Mouse (Mus musculus) activated CD4-positive, CD25-positive, alpha-beta regulatory T cell, adult 4 months (primary cell): ENCODE results near the gene Pex14. TPM values are rescaled to one million over a fixed set of nuclear protein-coding genes. Genes with fewer than 3 reads are reported as not detected.
"Not testable (repeated sequence)": the region's sequence is repeated elsewhere in the genome, so short reads cannot be mapped to it uniquely, and the experiment has no call there.

ENCODE experiments used
- ATAC-seq: one replicate; pipeline ENCODE4 v1.8.0; 2017
- polyA plus RNA-seq, 2 experiments: library from polyadenylated mRNA; unstranded; fragments of 100-300 nt; shearing (Covaris generic); gene quantifications; one replicate each; pipeline ENCODE4 v1.2.1; 2017

Gene Pex14
- polyA plus RNA-seq = 10 to 100 TPM; 11.9 to 17.9 TPM

- ATAC-seq = peak; percentile 73
Observed at GRCm38 (mm10) chr4:149099369-149100017, at the start of gene Pex14. Gene Pex14, minus strand, starts transcription at chr4:149099876.

GRCm38 (mm10) chr4:149149196-149149595, 49.5 kb upstream of the Pex14 start:
- no peak for ATAC-seq

DNA sequence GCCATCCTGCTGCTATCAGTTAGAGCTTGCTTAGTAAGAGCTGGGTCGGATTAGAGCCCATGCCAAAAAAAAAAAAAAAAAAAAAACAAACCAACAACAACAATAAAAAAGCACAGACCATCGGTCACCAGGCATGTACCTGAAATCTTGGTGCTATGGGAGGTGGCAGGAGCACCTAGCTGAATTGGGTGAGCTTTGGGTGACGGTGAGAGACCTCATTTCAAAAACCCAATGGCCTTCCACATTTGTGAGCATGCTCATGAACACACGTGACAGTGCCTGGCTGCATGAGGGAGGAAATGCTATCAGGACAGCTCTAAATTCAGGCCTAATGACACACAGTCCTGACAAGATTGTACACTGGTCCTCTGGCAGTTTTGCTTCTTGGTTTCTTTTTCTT, 48.4 kb upstream of the Pex14 start:
- no peak for ATAC-seq

GRCm38 (mm10) chr4:149147528-149147927, 47.9 kb upstream of the Pex14 start:
- no peak for ATAC-seq

GRCm38 (mm10) chr4:149145151-149145550, 45.5 kb upstream of the Pex14 start:
- no peak for ATAC-seq

DNA sequence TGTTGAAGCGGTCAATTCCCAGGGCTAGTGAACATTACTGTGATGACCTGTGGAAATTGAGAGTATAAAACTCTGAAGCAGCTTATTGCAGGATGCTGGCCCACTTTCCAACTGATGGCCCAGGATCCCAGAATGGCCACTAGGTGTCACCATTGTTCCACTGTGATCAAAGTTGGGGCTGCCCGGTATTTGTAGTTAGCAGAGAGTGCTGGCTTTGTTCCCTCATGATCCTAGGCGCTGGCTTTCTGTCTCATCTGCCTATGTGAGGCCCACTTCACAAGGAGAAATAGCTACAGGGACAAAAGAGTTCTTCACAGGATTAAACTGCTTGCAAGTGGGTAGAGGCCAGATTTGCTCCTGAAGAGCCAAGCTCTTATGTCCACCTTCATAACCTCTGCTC, 44.8 kb upstream of the Pex14 start:
- peak; percentile 89 for ATAC-seq

DNA sequence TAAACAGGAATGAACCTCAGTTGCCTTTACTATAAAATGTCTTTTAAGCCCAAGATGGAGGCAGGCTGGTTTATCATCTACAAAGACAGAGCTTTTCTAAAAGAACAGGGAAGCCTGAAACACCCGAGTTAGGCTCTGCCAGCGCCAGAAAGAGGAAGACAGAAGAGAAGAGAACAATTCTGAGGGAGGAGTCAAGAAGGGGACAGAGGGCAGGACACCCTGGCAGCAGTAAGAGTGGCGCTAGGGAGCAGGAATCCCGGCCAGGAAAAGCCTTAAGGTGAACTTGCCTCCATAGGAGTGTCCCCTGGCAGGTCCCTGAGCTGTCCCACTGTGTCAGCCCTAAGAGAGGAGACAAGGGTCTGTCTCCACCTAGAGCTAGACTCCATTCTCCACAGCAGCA, 43.9 kb upstream of the Pex14 start:
- ATAC-seq = no peak

GRCm38 (mm10) chr4:149138515-149138914, 38.8 kb upstream of the Pex14 start:
- ATAC-seq = no peak

GRCm38 (mm10) chr4:149136982-149137770, 37.5 kb upstream of the Pex14 start, which contains the start of gene Cenps:
Gene Cenps, minus strand, starts transcription at chr4:149137629.
- ATAC-seq = peak; percentile 83

DNA sequence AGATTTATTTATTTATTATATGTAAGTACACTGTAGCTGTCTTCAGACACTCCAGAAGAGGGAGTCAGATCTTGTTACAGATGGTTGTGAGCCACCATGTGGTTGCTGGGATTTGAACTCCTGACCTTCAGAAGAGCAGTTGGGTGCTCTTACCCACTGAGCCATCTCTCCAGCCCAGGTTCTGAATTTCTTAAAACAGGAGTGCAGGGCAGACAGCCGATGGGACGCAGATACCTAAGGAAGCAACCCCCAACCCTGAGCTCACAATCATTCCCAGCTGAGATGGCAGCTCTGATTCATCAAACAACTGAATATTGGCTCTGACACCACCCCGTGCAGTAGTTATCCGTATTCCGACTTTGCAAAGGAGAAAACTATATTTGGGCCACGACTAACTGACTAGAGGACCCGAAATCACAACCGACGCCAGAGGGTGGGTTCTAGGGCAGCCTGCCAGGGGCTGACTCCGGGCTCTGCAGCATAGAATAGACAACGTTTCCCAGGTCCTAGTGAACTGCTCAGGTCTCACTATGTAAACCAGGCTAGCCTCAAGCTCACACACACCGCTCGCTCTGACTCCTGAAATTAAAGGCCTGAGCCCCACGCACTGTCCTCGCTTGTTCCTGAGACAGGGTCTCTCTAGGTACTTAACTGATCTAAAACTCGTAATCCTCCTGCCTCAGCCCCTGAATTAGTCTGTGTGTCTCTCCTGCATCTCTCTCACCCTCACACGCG, 36.6 kb upstream of the Pex14 start:
- no peak for ATAC-seq

DNA sequence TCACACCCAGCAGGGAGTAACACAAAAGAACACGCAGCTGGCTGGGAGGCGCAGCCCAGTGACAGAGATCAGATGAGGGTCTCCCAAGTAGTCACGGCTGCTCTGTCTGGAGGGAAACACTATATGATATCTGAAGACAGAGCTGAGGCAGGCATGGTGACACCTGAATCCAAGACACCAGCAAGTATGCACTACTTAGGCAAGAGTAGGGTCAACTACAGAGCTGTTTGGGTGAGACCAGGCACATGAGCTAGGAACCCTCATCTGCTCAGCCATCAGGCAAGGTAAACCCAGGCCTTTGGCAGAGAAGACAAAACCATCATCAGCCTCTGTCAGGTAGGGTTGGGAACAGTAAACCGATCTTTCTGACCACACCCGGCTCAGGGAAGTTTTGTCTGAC, 33.7 kb upstream of the Pex14 start:
- ATAC-seq = no peak

- no peak for ATAC-seq
Observed at GRCm38 (mm10) chr4:149131789-149132565, 32.3 kb upstream of the Pex14 start.

GRCm38 (mm10) chr4:149131021-149131752, 31.5 kb upstream of the Pex14 start:
- ATAC-seq = no peak

DNA sequence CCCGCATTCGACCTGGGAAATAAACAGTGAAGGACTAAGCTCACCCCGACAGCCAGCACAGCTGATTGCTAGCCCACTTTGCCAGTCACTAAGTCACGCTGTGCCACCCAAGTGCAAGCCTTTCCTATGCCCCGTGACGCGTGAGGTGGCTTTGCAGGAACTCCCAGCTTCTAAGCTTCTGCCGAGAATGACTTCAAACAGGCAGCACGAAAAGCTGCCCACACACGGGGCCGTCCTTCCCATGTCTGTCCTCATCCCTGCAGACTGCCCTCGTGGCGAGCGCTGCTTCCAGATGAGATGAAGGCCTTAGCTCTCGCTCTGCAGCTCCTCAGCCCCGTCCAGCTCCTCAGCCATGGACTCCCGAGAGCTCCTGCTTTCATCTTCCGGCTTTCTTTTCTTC, 28.8 kb upstream of the Pex14 start:
- ATAC-seq = no peak

- ATAC-seq = no peak
Observed at GRCm38 (mm10) chr4:149126663-149127062, 27.0 kb upstream of the Pex14 start, which contains the start of gene Cort. Gene Cort, minus strand, starts transcription at chr4:149126763.

- ATAC-seq = no peak
Observed at GRCm38 (mm10) chr4:149126115-149126509, 26.4 kb upstream of the Pex14 start.

GRCm38 (mm10) chr4:149125341-149126114, 25.9 kb upstream of the Pex14 start:
- no peak for ATAC-seq

- no peak for ATAC-seq
Observed at GRCm38 (mm10) chr4:149123432-149123831, 23.8 kb upstream of the Pex14 start.

DNA sequence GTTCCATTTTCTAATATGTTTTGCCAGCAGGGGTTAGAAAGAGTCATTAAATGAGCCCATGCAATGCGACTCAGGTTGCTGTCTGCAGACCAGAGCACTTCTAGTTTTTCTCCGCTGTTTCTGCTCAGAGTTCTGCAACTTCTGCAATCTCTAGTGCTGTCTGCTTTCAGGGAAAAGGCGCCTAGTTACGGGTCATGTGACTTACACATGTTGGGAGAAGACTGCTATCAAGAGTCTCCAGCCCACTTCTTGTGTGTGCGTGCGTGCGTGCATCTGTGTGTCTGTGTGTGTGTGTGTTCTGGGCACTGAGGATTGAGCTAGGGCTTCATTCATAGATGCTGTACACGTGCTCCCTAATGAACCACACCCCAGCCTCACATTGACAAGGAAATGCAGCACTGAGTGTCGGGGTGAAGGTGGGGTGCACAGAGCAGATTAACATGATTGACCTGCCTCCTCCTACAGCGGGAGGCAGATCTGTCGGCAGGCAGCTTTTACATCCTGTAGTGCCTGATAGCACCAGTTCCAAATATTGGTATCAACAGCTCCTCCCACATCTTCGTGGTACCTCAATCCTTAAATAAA, 20.4 kb upstream of the Pex14 start:
- ATAC-seq = not testable (repeated sequence)

- peak; percentile 92 for ATAC-seq
Observed at GRCm38 (mm10) chr4:149103875-149104561, 4.3 kb upstream of the Pex14 start, which contains the start of gene Dffa. Gene Dffa, plus strand, starts transcription at chr4:149104146.
